Mouse (Mus musculus) small intestine, adult 2 months (tissue): Measurements from ENCODE around the gene Dock10. TPM values are rescaled to one million over a fixed set of nuclear protein-coding genes. Genes with fewer than 3 reads are reported as not detected.

Source experiments
- H3K27ac ChIP-seq: fragments of 200-500 bp; 2 replicates; pipeline ENCODE4 v1.5.1; 2012; ENCODE audit warnings: low read depth, low read length, control low read depth, inconsistent platforms; ENCODE audit not compliant: insufficient read depth
- H3K27me3 ChIP-seq: fragments of 200-500 bp; 2 replicates; pipeline ENCODE4 v1.6.1; 2012; ENCODE audit warnings: mild to moderate bottlenecking, moderate library complexity, low read length, inconsistent platforms; ENCODE audit not compliant: control insufficient read depth, insufficient read depth
- H3K36me3 ChIP-seq: fragments of 200-500 bp; 2 replicates; pipeline ENCODE4 v1.6.1; 2012; ENCODE audit warnings: mild to moderate bottlenecking, low read length, control low read depth, inconsistent platforms; ENCODE audit not compliant: control insufficient read depth, insufficient read depth
- H3K4me1 ChIP-seq: fragments of 200-500 bp; 2 replicates; pipeline ENCODE4 v1.6.1; 2012; ENCODE audit warnings: low read length, inconsistent platforms, mixed read lengths; ENCODE audit not compliant: control insufficient read depth, insufficient read depth, insufficient read length
- H3K4me3 ChIP-seq: fragments of 200-500 bp; 2 replicates; pipeline ENCODE4 v1.5.1; 2012; ENCODE audit warnings: low read depth, mild to moderate bottlenecking, control low read depth, inconsistent platforms, low read length, moderate library complexity
- CTCF ChIP-seq: fragments of 200-500 bp; IDR thresholded peaks from 2 replicates; pipeline ENCODE4 v1.5.1; 2012; ENCODE audit warnings: low read depth, mild to moderate bottlenecking, control low read depth, inconsistent platforms, low read length, moderate library complexity, mixed read lengths; ENCODE audit not compliant: insufficient replicate concordance, insufficient read length; ENCODE audit errors: extremely low read depth
- POLR2A ChIP-seq: fragments of 200-500 bp; IDR thresholded peaks from 2 replicates; pipeline ENCODE4 v1.6.1; 2012; ENCODE audit warnings: low read depth, mild to moderate bottlenecking, control low read depth, inconsistent platforms, low read length, moderate library complexity
- WGBS: fragments of 180-500 bp; shearing (Covaris S2); methylation state at CpG from one replicate; pipeline ENCODE4 v1.1.7; 2018; 5-methylcytosine and 5-hydroxymethylcytosine counted together
- polyA plus RNA-seq: library from polyadenylated mRNA; depleted of rRNA; stranded (reverse); fragments of >200 nt; gene quantifications from 2 replicates; pipeline ENCODE4 v1.2.3, GENCODE M21; 2012

The Dock10 gene
- polyA plus RNA-seq, 1 experiment, result 1.7 TPM

GRCm38 (mm10) chr1:80655854-80656253 is 102.5 kb downstream of the Dock10 start:
- Histone ChIP-seq H3K4me1 (no peaks in the 10 kb centered on the region), H3K36me3 (no peaks in the 10 kb centered on the region), H3K4me3 (no peak overlapping the region), H3K27ac (no peak overlapping the region), H3K27me3 (no peaks in the 10 kb centered on the region)
- TF ChIP-seq CTCF (no peak), POLR2A (no peak)
- 34% methylated on average over 1 of the region's 1 CpGs for WGBS

GRCm38 (mm10) chr1:80655195-80655594 is 103.1 kb downstream of the Dock10 start:
- no peaks in the 10 kb centered on the region for H3K36me3 ChIP-seq
- H3K4me3 ChIP-seq, result no peak overlapping the region
- H3K27me3 ChIP-seq, result no peaks in the 10 kb centered on the region
- H3K4me1 ChIP-seq, result no peaks in the 10 kb centered on the region
- TF ChIP-seq CTCF (no peak), POLR2A (no peak)
- H3K27ac ChIP-seq, result no peak overlapping the region
- 68% methylated on average over 4 of the region's 4 CpGs for WGBS

GRCm38 (mm10) chr1:80654177-80654576 is 104.2 kb downstream of the Dock10 start:
- Histone ChIP-seq H3K4me3 (no peak overlapping the region), H3K36me3 (no peaks in the 10 kb centered on the region), H3K27ac (no peak overlapping the region), H3K4me1 (no peaks in the 10 kb centered on the region), H3K27me3 (no peaks in the 10 kb centered on the region)
- WGBS, result 70% methylated on average over 1 of the region's 1 CpGs
- TF ChIP-seq POLR2A (no peak), CTCF (no peak)

- Histone ChIP-seq H3K27me3 (no peaks in the 10 kb centered on the region), H3K4me3 (no peak overlapping the region), H3K36me3 (peaks cover 4% of the 10 kb centered on the region; the same call in 1 of the 2 replicates), H3K27ac (no peak overlapping the region), H3K4me1 (no peaks in the 10 kb centered on the region)
- TF ChIP-seq POLR2A (no peak), CTCF (no peak)
Observed at GRCm38 (mm10) chr1:80652803-80653202, 105.5 kb downstream of the Dock10 start.

- Histone ChIP-seq H3K27ac (no peak overlapping the region), H3K27me3 (no peaks in the 10 kb centered on the region), H3K4me1 (no peaks in the 10 kb centered on the region), H3K36me3 (peaks cover 4% of the 10 kb centered on the region; the same call in 1 of the 2 replicates), H3K4me3 (no peak overlapping the region)
- no peak for TF ChIP-seq POLR2A
- TF ChIP-seq CTCF, result no peak
- WGBS, result 61% methylated on average over 2 of the region's 2 CpGs
Observed at GRCm38 (mm10) chr1:80652083-80652482, 106.2 kb downstream of the Dock10 start.

- TF ChIP-seq POLR2A (no peak), CTCF (no peak)
- Histone ChIP-seq H3K27me3 (no peaks in the 10 kb centered on the region), H3K4me1 (no peaks in the 10 kb centered on the region), H3K4me3 (no peak overlapping the region), H3K36me3 (peaks cover 4% of the 10 kb centered on the region; the same call in 1 of the 2 replicates), H3K27ac (no peak overlapping the region)
- WGBS, result 60% methylated on average over 3 of the region's 3 CpGs
Observed at GRCm38 (mm10) chr1:80646602-80647001, 111.7 kb downstream of the Dock10 start.

GRCm38 (mm10) chr1:80643866-80644451 is 114.4 kb downstream of the Dock10 start:
- H3K4me3 ChIP-seq, result no peak overlapping the region
- H3K27ac ChIP-seq, result no peak overlapping the region
- TF ChIP-seq POLR2A (no peak), CTCF (no peak)
- WGBS, result 71% methylated on average over 4 of the region's 4 CpGs
- no peaks in the 10 kb centered on the region for H3K4me1 ChIP-seq
- H3K36me3 ChIP-seq, result peaks cover 4% of the 10 kb centered on the region; the same call in 1 of the 2 replicates
- H3K27me3 ChIP-seq, result no peaks in the 10 kb centered on the region
